Mouse (Mus musculus): ENCODE data around the gene Rps6ka1. TPM values are rescaled to one million over a fixed set of nuclear protein-coding genes. Genes with fewer than 3 reads are reported as not detected.

Rps6ka1 gene
- polyA plus RNA-seq, 1 experiment, result 1.7 TPM

DNA sequence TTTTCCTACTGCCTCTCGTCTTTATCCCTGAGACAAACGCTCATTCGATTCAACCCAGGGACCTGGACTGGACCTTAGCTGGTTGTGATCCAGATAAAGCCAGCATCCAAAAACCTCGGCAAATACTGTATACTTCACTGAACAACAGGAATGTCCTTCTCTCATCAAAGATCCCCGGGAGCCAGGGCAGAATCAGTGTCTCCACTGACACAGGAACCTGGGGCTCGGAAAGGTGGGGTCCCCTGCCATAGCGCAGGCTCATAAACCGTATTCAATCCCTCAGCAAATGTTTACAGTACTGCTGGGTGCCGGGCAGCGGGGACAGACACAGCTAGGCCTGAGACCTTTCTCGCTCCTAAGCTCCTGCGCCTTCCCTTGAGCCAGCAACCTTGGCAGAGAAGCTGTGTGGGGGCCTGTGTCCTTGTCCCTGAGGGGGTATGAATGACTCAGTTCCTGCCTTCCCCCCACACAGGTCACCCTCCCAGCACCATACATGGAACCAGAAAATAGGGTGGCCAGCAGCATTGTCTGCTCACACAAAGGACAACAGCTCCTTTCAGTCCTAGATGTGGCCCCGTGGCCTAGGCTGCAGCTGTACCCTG, 23.1 kb downstream of the Rps6ka1 start:
- H3K27me3 ChIP-seq (ENCODE audit: control insufficient read depth, insufficient read depth, insufficient read length), result no peaks in the 10 kb centered on the region
- H3K79me2 ChIP-seq (ENCODE audit: control insufficient read depth, insufficient read depth), result no peaks in the 10 kb centered on the region
- no peak overlapping the region for H3K4me3 ChIP-seq
- no peaks in the 10 kb centered on the region for H3K36me3 ChIP-seq (ENCODE audit: control insufficient read depth, insufficient read depth)
- no peak overlapping the region for H3ac ChIP-seq (ENCODE audit: control insufficient read depth, insufficient read length)
- TF ChIP-seq POLR2A (IDR thresholded peaks at IDR 0.05; ENCODE audit: insufficient read length, low read depth), result no peak
- TF ChIP-seq REST (IDR thresholded peaks at IDR 0.05; ENCODE audit: insufficient read depth, insufficient read length), result no peak
- no peak for TF ChIP-seq MYOG (IDR thresholded peaks at IDR 0.05; ENCODE audit: control insufficient read depth in 1 of 3, insufficient read depth in 1 of 3, insufficient read length in 2 of 3, low read depth in 2 of 3)
- no peak for TF ChIP-seq E2F4 (IDR thresholded peaks at IDR 0.05; ENCODE audit: insufficient read depth)
- no peak for TF ChIP-seq MAX (IDR thresholded peaks at IDR 0.05; ENCODE audit: low read depth)
- no peak for TF ChIP-seq MYOD1 (IDR thresholded peaks at IDR 0.05; ENCODE audit: control insufficient read depth in 1 of 3, insufficient read length in 2 of 3, low read depth in 2 of 3)
- no peak for TF ChIP-seq CEBPB (IDR thresholded peaks at IDR 0.05; ENCODE audit: insufficient read depth, poor library complexity, severe bottlenecking)
- TF ChIP-seq SRF (IDR thresholded peaks at IDR 0.05; ENCODE audit: control insufficient read depth, insufficient read length, low read depth), result no peak
- no peak for TF ChIP-seq USF1 (IDR thresholded peaks at IDR 0.05; ENCODE audit: low read depth)
- TF ChIP-seq POLR2AphosphoS2 (IDR thresholded peaks at IDR 0.05; ENCODE audit: insufficient read length, low read depth), result no peak
- no peak for TF ChIP-seq TCF12 (IDR thresholded peaks at IDR 0.05; ENCODE audit: insufficient read depth, poor library complexity, severe bottlenecking)
- TF ChIP-seq TCF3 (IDR thresholded peaks at IDR 0.05; ENCODE audit: insufficient read length, low read depth), result no peak
- no peak overlapping the region for H3K4me2 ChIP-seq (ENCODE audit: low read depth)

DNA sequence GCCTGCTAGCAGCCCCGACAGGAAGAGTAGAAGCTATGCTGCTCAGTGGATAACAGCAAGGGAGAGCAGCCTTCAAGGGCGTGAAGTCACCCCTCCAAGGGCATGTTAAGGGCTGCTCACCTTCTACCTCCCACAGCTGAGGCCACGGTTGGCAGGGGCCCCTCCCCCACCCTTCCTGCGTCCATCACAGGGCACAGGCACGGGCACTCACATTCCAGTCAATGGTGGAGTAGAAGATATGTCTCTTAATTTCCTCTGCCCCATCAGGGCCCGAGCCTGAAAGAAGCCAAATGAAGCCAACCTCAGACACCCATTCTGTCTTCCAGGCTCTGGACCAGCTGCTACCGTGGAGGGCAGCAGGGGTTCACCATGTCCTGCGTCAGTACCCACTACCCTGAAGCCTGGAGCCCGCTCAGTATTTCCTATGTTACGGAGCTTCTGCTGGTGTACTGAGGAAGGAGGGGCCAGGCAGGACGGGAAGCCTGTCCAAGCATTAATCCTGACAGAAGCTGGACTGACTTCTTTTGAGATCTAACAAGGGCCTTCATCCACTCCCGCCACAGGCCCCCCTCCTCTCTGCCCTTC, 23.7 kb downstream of the Rps6ka1 start:
- no peaks in the 10 kb centered on the region for H3K79me2 ChIP-seq (ENCODE audit: control insufficient read depth, insufficient read depth)
- no peak overlapping the region for H3K4me2 ChIP-seq (ENCODE audit: low read depth)
- H3K36me3 ChIP-seq (ENCODE audit: control insufficient read depth, insufficient read depth), result no peaks in the 10 kb centered on the region
- TF ChIP-seq MYOG (IDR thresholded peaks at IDR 0.05; ENCODE audit: control insufficient read depth in 1 of 3, insufficient read depth in 1 of 3, insufficient read length in 2 of 3, low read depth in 2 of 3), result no peak
- no peak for TF ChIP-seq REST (IDR thresholded peaks at IDR 0.05; ENCODE audit: insufficient read depth, insufficient read length)
- no peak for TF ChIP-seq POLR2A (IDR thresholded peaks at IDR 0.05; ENCODE audit: insufficient read length, low read depth)
- no peak for TF ChIP-seq E2F4 (IDR thresholded peaks at IDR 0.05; ENCODE audit: insufficient read depth)
- no peak for TF ChIP-seq TCF3 (IDR thresholded peaks at IDR 0.05; ENCODE audit: insufficient read length, low read depth)
- no peak for TF ChIP-seq MAX (IDR thresholded peaks at IDR 0.05; ENCODE audit: low read depth)
- no peak for TF ChIP-seq POLR2AphosphoS2 (IDR thresholded peaks at IDR 0.05; ENCODE audit: insufficient read length, low read depth)
- no peak for TF ChIP-seq TCF12 (IDR thresholded peaks at IDR 0.05; ENCODE audit: insufficient read depth, poor library complexity, severe bottlenecking)
- TF ChIP-seq CEBPB (IDR thresholded peaks at IDR 0.05; ENCODE audit: insufficient read depth, poor library complexity, severe bottlenecking), result no peak
- TF ChIP-seq USF1 (IDR thresholded peaks at IDR 0.05; ENCODE audit: low read depth), result no peak
- no peak for TF ChIP-seq MYOD1 (IDR thresholded peaks at IDR 0.05; ENCODE audit: control insufficient read depth in 1 of 3, insufficient read length in 2 of 3, low read depth in 2 of 3)
- no peak for TF ChIP-seq SRF (IDR thresholded peaks at IDR 0.05; ENCODE audit: control insufficient read depth, insufficient read length, low read depth)
- H3K27me3 ChIP-seq (ENCODE audit: control insufficient read depth, insufficient read depth, insufficient read length), result no peaks in the 10 kb centered on the region
- no peak overlapping the region for H3K4me3 ChIP-seq
- no peak overlapping the region for H3ac ChIP-seq (ENCODE audit: control insufficient read depth, insufficient read length)

DNA sequence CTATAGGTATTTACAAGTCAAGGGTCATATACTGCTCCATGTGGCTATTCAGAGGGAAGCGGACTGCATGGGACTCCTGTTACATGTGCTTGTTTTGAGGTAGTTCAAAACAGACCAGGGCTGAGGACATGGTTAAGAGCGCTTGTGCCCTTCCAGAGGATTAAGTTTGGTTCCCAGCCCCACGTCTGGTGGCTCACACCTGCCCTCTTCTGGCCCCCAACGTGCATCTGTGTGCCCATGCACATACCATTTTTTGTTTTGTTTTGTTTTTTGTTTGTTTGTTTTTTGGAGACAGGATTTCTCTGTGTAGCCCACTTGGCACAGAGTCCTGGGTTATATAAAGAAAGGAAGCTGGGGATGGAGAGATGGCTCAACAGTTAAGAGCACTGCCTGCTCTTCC, 30.1 kb downstream of the Rps6ka1 start:
- H3K4me3 ChIP-seq, result no peak overlapping the region
- no peak overlapping the region for H3K4me2 ChIP-seq (ENCODE audit: low read depth)
- TF ChIP-seq USF1 (IDR thresholded peaks at IDR 0.05; ENCODE audit: low read depth) (no peak), POLR2AphosphoS2 (IDR thresholded peaks at IDR 0.05; ENCODE audit: insufficient read length, low read depth) (no peak), E2F4 (IDR thresholded peaks at IDR 0.05; ENCODE audit: insufficient read depth) (no peak), REST (IDR thresholded peaks at IDR 0.05; ENCODE audit: insufficient read depth, insufficient read length) (no peak), TCF3 (IDR thresholded peaks at IDR 0.05; ENCODE audit: insufficient read length, low read depth) (no peak), MYOG (IDR thresholded peaks at IDR 0.05; ENCODE audit: control insufficient read depth in 1 of 3, insufficient read depth in 1 of 3, insufficient read length in 2 of 3, low read depth in 2 of 3) (no peak), POLR2A (IDR thresholded peaks at IDR 0.05; ENCODE audit: insufficient read length, low read depth) (no peak), CEBPB (IDR thresholded peaks at IDR 0.05; ENCODE audit: insufficient read depth, poor library complexity, severe bottlenecking) (no peak), SRF (IDR thresholded peaks at IDR 0.05; ENCODE audit: control insufficient read depth, insufficient read length, low read depth) (no peak)
- H3ac ChIP-seq (ENCODE audit: control insufficient read depth, insufficient read length), result no peak overlapping the region
- H3K36me3 ChIP-seq (ENCODE audit: control insufficient read depth, insufficient read depth), result no peaks in the 10 kb centered on the region
- no peaks in the 10 kb centered on the region for H3K27me3 ChIP-seq (ENCODE audit: control insufficient read depth, insufficient read depth, insufficient read length)
- H3K79me2 ChIP-seq (ENCODE audit: control insufficient read depth, insufficient read depth), result no peaks in the 10 kb centered on the region

DNA sequence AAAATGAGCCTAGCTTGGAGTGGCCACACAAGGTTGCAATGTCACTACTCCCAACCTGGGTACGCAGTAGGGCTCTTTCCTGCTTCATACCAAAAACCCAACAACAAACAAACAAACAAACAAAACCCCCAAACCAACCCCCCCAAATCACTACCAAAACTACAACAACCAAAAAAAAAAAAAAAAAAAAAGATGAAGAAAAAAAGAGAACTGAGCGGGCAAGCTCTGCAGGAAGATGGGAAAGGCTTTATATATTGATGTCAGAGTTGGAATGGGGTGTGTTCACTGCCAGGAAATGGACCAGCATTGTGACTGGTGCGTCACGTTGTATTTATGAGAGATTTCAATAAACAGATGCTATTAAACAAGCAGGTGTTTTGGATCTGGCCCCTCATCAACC, 33.0 kb downstream of the Rps6ka1 start:
- Histone ChIP-seq H3K79me2 (ENCODE audit: control insufficient read depth, insufficient read depth) (no peaks in the 10 kb centered on the region), H3ac (ENCODE audit: control insufficient read depth, insufficient read length) (no peak overlapping the region), H3K4me3 (no peak overlapping the region), H3K36me3 (ENCODE audit: control insufficient read depth, insufficient read depth) (no peaks in the 10 kb centered on the region), H3K27me3 (ENCODE audit: control insufficient read depth, insufficient read depth, insufficient read length) (peaks cover 5% of the 10 kb centered on the region), H3K4me2 (ENCODE audit: low read depth) (no peak overlapping the region)
- TF ChIP-seq POLR2AphosphoS2 (IDR thresholded peaks at IDR 0.05; ENCODE audit: insufficient read length, low read depth), result no peak
- TF ChIP-seq MAX (IDR thresholded peaks at IDR 0.05; ENCODE audit: low read depth), result no peak
- no peak for TF ChIP-seq REST (IDR thresholded peaks at IDR 0.05; ENCODE audit: insufficient read depth, insufficient read length)
- no peak for TF ChIP-seq USF1 (IDR thresholded peaks at IDR 0.05; ENCODE audit: low read depth)
- TF ChIP-seq CEBPB (IDR thresholded peaks at IDR 0.05; ENCODE audit: insufficient read depth, poor library complexity, severe bottlenecking), result no peak
- no peak for TF ChIP-seq MYOD1 (IDR thresholded peaks at IDR 0.05; ENCODE audit: control insufficient read depth in 1 of 3, insufficient read length in 2 of 3, low read depth in 2 of 3)
- TF ChIP-seq POLR2A (IDR thresholded peaks at IDR 0.05; ENCODE audit: insufficient read length, low read depth), result no peak
- TF ChIP-seq TCF12 (IDR thresholded peaks at IDR 0.05; ENCODE audit: insufficient read depth, poor library complexity, severe bottlenecking), result no peak
- no peak for TF ChIP-seq MYOG (IDR thresholded peaks at IDR 0.05; ENCODE audit: control insufficient read depth in 1 of 3, insufficient read depth in 1 of 3, insufficient read length in 2 of 3, low read depth in 2 of 3)
- no peak for TF ChIP-seq SRF (IDR thresholded peaks at IDR 0.05; ENCODE audit: control insufficient read depth, insufficient read length, low read depth)
- TF ChIP-seq E2F4 (IDR thresholded peaks at IDR 0.05; ENCODE audit: insufficient read depth), result no peak
- no peak for TF ChIP-seq TCF3 (IDR thresholded peaks at IDR 0.05; ENCODE audit: insufficient read length, low read depth)
